25 mouse cellular contexts compared by ENCODE assay signal in genomic region chr8:106656046-106656445, GRCm38 (mm10). TPM values are rescaled to one million over a fixed set of nuclear protein-coding genes. Genes with fewer than 3 reads are reported as not detected.
DNase-seq lines count a peak whose midpoint lies in the region; ATAC-seq and TF ChIP-seq lines count a peak whose summit lies in the region.
"Had no signal": no experiment of that assay in that cellular context is flagged by ENCODE, and none has a peak within 500 bp of the region (broad histone marks: within the 10 kb centered on the region; RNA-seq: fewer than 3 reads in every experiment).

No protein-coding gene starts in this region.

- no peaks in the 10 kb centered on the region for H3K4me1 ChIP-seq in lung, postnatal 0 days (ENCODE audit: insufficient read depth, low read depth, low read length)
- no peaks in the 10 kb centered on the region for H3K4me1 ChIP-seq in forebrain, embryonic 13.5 days
- H3K4me1 ChIP-seq: forebrain, embryonic 10.5 days; heart, embryonic 12.5 days; heart, embryonic 15.5 days had no signal

- peak; percentile 48 for DNase-seq in adrenal gland, adult 2 months
- no peak for DNase-seq in adrenal gland, adult 18-20 months (ENCODE audit: low spot score in 2 of 2)
- peak; percentile 39 for DNase-seq in lung, postnatal 0 days (ENCODE audit: low spot score)
- DNase-seq in lung, postnatal 25 days (ENCODE audit: low spot score) = no peak
- peak; percentile 79 for DNase-seq in NIH3T3 (ENCODE audit: low read depth)
- no peak for DNase-seq in left cerebral cortex, adult 8-10 months (ENCODE audit: low spot score in 2 of 2)
- DNase-seq: adrenal gland, postnatal 25 days; cerebellum, adult 11-12 months; cerebellum, adult 8-10 months; cerebellum, postnatal 10 days; forebrain, postnatal 0 days; gastrocnemius, adult 2 months; gastrocnemius, postnatal 14 days; heart, adult 11 months; heart, postnatal 14 days; heart, postnatal 4 days had no signal

- H3K9ac ChIP-seq in lung, postnatal 0 days (replicated peaks; ENCODE audit: low read depth) = no peak overlapping the region
- no peak overlapping the region for H3K9ac ChIP-seq in forebrain, embryonic 13.5 days
- H3K9ac ChIP-seq: forebrain, postnatal 0 days; heart, embryonic 12.5 days; heart, embryonic 15.5 days; hindbrain, embryonic 14.5 days had no signal

- TF ChIP-seq EP300 in lung, postnatal 0 days (IDR thresholded peaks at IDR 0.05) = no peak

- no peak overlapping the region for H3K4me3 ChIP-seq in lung, postnatal 0 days (ENCODE audit: low read depth, low read length)
- no peak overlapping the region for H3K4me3 ChIP-seq in forebrain, embryonic 13.5 days
- H3K4me3 ChIP-seq: forebrain, embryonic 10.5 days; gastrocnemius, adult 2 months; heart, embryonic 12.5 days; heart, embryonic 15.5 days had no signal

- TF ChIP-seq CTCF in lung, postnatal 0 days (IDR thresholded peaks at IDR 0.05) = no peak

- ATAC-seq in lung, postnatal 0 days = no peak
- no peak for ATAC-seq in forebrain, embryonic 13.5 days
- ATAC-seq: forebrain, embryonic 14.5 days; forebrain, postnatal 0 days; hindbrain, postnatal 0 days; inflammation-experienced regulatory T-cells, adult 6 months; intestine, embryonic 16.5 days had no signal

- H3K4me2 ChIP-seq in lung, postnatal 0 days (replicated peaks; ENCODE audit: low read depth, low read length) = no peak overlapping the region
- H3K4me2 ChIP-seq in forebrain, embryonic 13.5 days = no peak overlapping the region
- H3K4me2 ChIP-seq: heart, embryonic 12.5 days; heart, embryonic 15.5 days; hindbrain, embryonic 14.5 days had no signal

- H3K36me3 ChIP-seq in lung, postnatal 0 days (ENCODE audit: insufficient read depth, low read length) = no peaks in the 10 kb centered on the region
- no peaks in the 10 kb centered on the region for H3K36me3 ChIP-seq in forebrain, embryonic 13.5 days (ENCODE audit: poor library complexity, severe bottlenecking)
- H3K36me3 ChIP-seq: forebrain, embryonic 10.5 days; heart, embryonic 12.5 days; heart, embryonic 15.5 days had no signal

- no peak overlapping the region for H3K27ac ChIP-seq in lung, postnatal 0 days (ENCODE audit: low read length)
- H3K27ac ChIP-seq in forebrain, embryonic 13.5 days = no peak overlapping the region
- H3K27ac ChIP-seq: forebrain, embryonic 10.5 days; gastrocnemius, adult 2 months; heart, embryonic 15.5 days; hindbrain, embryonic 14.5 days; hindbrain, postnatal 0 days had no signal

- no peaks in the 10 kb centered on the region for H3K9me3 ChIP-seq in lung, postnatal 0 days (ENCODE audit: low read length)
- no peaks in the 10 kb centered on the region for H3K9me3 ChIP-seq in forebrain, embryonic 13.5 days (replicated peaks)
- H3K9me3 ChIP-seq: forebrain, embryonic 10.5 days; heart, embryonic 12.5 days; heart, embryonic 15.5 days had no signal

- H3K27me3 ChIP-seq in lung, postnatal 0 days (replicated peaks; ENCODE audit: insufficient read depth, low read length) = no peaks in the 10 kb centered on the region
- H3K27me3 ChIP-seq in forebrain, embryonic 13.5 days = no peaks in the 10 kb centered on the region
- H3K27me3 ChIP-seq: heart, embryonic 12.5 days; heart, embryonic 15.5 days had no signal

RNA-seq across cellular contexts. Expression of gene Tango6, which starts 26.8 kb away (rescaled TPM):
- 10 to 100 TPM in 1 of 2 experiments, 1 to 10 TPM in 1; 7.9 to 10.9 TPM for total RNA-seq in adrenal gland, adult 2 months (2021)
- polyA plus RNA-seq in adrenal gland, adult 2 months (2012; rRNA removed) = 4.1 and 4.8 TPM in 2 replicates
- 1 to 10 TPM; 7.1 to 8.4 TPM for total RNA-seq in adrenal gland, adult 18-20 months (2021)
- polyA plus RNA-seq in lung, postnatal 0 days (2015; fragmentation: Nextera tagmentation; extraction: Ambion mirVana) = 3.5 and 3.7 TPM in 2 replicates
- total RNA-seq in left cerebral cortex, adult 8-10 months (2022) = 1 to 10 TPM; 6.3 to 7.3 (median 7.0) TPM
- 6.0 and 7.3 TPM in 2 replicates for polyA plus RNA-seq in forebrain, embryonic 13.5 days (2015; fragmentation: Nextera tagmentation; extraction: Ambion mirVana)

RNA-seq across cellular contexts. Expression of gene Cdh1, which starts 52.9 kb away (rescaled TPM):
- under 1 TPM; 0.14 to 0.23 TPM for total RNA-seq in adrenal gland, adult 2 months (2021)
- polyA plus RNA-seq in adrenal gland, adult 2 months (2012; rRNA removed) = 0.08 and 0.09 TPM in 2 replicates
- under 1 TPM; 0.16 to 0.27 TPM for total RNA-seq in adrenal gland, adult 18-20 months (2021)
- polyA plus RNA-seq in lung, postnatal 0 days (2015; fragmentation: Nextera tagmentation; extraction: Ambion mirVana) = 88.2 and 106 TPM in 2 replicates
- 1 to 10 TPM; 1.9 to 2.9 (median 2.3) TPM for total RNA-seq in left cerebral cortex, adult 8-10 months (2022)
- 0.53 and 0.58 TPM in 2 replicates for polyA plus RNA-seq in forebrain, embryonic 13.5 days (2015; fragmentation: Nextera tagmentation; extraction: Ambion mirVana)

Comparison
In these comparisons a context has a peak if more than half of its experiments do, and no peak if none do; other contexts are left out.
1. DNase-seq: peak in adrenal gland, adult 2 months (single experiment), lung, postnatal 0 days (single experiment) and NIH3T3 (single experiment); none in adrenal gland, adult 18-20 months (0 of 2), lung, postnatal 25 days (single experiment) and left cerebral cortex, adult 8-10 months (0 of 2).